Comparison of ENCODE assay signal across 28 mouse cellular contexts in the genomic region with DNA sequence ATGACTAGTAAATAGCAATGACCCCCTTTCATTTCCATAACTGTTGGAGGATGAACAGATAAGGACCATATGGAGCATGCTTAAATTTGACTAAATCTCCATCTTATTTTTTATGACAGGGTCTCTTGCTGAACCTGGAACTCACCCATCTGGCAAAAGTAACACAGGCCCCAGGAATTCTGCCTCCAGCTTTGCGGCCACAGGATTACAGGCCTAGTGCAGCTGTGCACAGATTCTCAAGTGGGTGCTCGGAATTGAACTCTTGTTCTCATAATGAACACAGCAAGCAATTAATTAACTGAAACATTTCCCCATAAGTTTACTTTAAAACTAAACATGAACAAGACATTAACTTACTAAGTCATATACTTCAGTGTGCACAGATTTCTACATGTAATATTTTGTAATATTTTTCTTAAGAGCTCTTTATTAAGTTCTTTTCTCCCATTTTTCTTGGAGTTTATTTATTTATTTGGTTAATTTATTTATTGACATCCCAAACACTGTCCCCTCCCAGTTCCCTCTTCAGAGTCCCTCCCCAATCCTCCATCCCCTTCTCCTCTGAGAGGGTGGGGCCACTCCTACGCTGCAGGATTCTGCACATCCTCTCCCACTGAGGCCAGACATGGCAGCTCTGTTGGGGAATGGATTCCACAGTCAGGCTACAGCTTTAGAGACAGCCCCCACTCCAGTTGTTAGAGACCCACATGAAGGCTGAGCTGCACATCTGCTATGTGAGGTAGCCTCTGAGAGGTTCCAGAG. TPM values are rescaled to one million over a fixed set of nuclear protein-coding genes. Genes with fewer than 3 reads are reported as not detected.
"Had no signal": no experiment of that assay in that cellular context is flagged by ENCODE, and none has a peak within 500 bp of the region (broad histone marks: within the 10 kb centered on the region; RNA-seq: fewer than 3 reads in every experiment).

No protein-coding gene starts in this region.

- H3K4me2 ChIP-seq: embryonic facial prominence, embryonic 12.5 days; embryonic facial prominence, embryonic 13.5 days; embryonic facial prominence, embryonic 15.5 days; forebrain, embryonic 12.5 days; forebrain, embryonic 13.5 days; forebrain, embryonic 15.5 days had no signal

- H3K9me3 ChIP-seq: embryonic facial prominence, embryonic 12.5 days; embryonic facial prominence, embryonic 15.5 days; forebrain, embryonic 12.5 days; forebrain, embryonic 13.5 days; forebrain, embryonic 15.5 days had no signal

- H3K36me3 ChIP-seq: embryonic facial prominence, embryonic 10.5 days; embryonic facial prominence, embryonic 12.5 days; embryonic facial prominence, embryonic 15.5 days had no signal

- H3K4me1 ChIP-seq: embryonic facial prominence, embryonic 10.5 days; embryonic facial prominence, embryonic 12.5 days; embryonic facial prominence, embryonic 13.5 days; embryonic facial prominence, embryonic 15.5 days; forebrain, embryonic 10.5 days; forebrain, embryonic 12.5 days; forebrain, embryonic 13.5 days; forebrain, embryonic 15.5 days had no signal

- H3K27me3 ChIP-seq: embryonic facial prominence, embryonic 12.5 days; embryonic facial prominence, embryonic 13.5 days; embryonic facial prominence, embryonic 15.5 days; forebrain, embryonic 12.5 days; forebrain, embryonic 13.5 days; forebrain, embryonic 15.5 days had no signal

- H3K9ac ChIP-seq: embryonic facial prominence, embryonic 12.5 days; embryonic facial prominence, embryonic 13.5 days; embryonic facial prominence, embryonic 15.5 days; forebrain, embryonic 12.5 days; forebrain, embryonic 13.5 days; forebrain, embryonic 15.5 days; forebrain, postnatal 0 days had no signal

- DNase-seq: cerebellum, adult 2 months; cerebellum, adult 8-10 months; cerebellum, adult 9-10 months; cerebellum, adult 9-11 months; cerebellum, postnatal 10 days; cerebellum, postnatal 14 days; cerebellum, postnatal 25 days; cerebellum, postnatal 36 days; embryo, embryonic 11 days; forebrain, postnatal 0 days; gastrocnemius, adult 2 months; gastrocnemius, postnatal 10 days; gastrocnemius, postnatal 14 days; gastrocnemius, postnatal 25 days; gastrocnemius, postnatal 36 days; heart, adult 11 months; heart, adult 18-20 months had no signal

- ATAC-seq: forebrain, embryonic 13.5 days; forebrain, embryonic 14.5 days; forebrain, embryonic 15.5 days; forebrain, embryonic 16.5 days; forebrain, postnatal 0 days had no signal

- H3K27ac ChIP-seq: embryonic facial prominence, embryonic 10.5 days; embryonic facial prominence, embryonic 12.5 days; embryonic facial prominence, embryonic 13.5 days; embryonic facial prominence, embryonic 15.5 days; forebrain, embryonic 10.5 days; forebrain, embryonic 12.5 days; forebrain, embryonic 13.5 days; forebrain, embryonic 15.5 days; gastrocnemius, adult 2 months had no signal

- H3K4me3 ChIP-seq: embryonic facial prominence, embryonic 10.5 days; embryonic facial prominence, embryonic 12.5 days; embryonic facial prominence, embryonic 13.5 days; embryonic facial prominence, embryonic 15.5 days; erythroblast, embryonic 14.5 days; forebrain, embryonic 10.5 days; forebrain, embryonic 12.5 days; forebrain, embryonic 13.5 days; forebrain, embryonic 15.5 days; gastrocnemius, adult 2 months had no signal

RNA-seq across cellular contexts. Expression of gene Txndc16, which starts 43.9 kb away (rescaled TPM):
- polyA plus RNA-seq: erythroblast, embryonic 14.5 days had no signal

RNA-seq across cellular contexts. Expression of gene Gpr137c, which starts 44.5 kb away (rescaled TPM):
- polyA plus RNA-seq: erythroblast, embryonic 14.5 days had no signal
